Comparison of ENCODE assay signal across 13 mouse cellular contexts in genomic region chr9:49722765-49723164, GRCm38 (mm10).
DNase-seq lines count a peak whose midpoint lies in the region; ATAC-seq and TF ChIP-seq lines count a peak whose summit lies in the region.
"Had no signal": no experiment of that assay in that cellular context is flagged by ENCODE, and none has a peak within 500 bp of the region (broad histone marks: within the 10 kb centered on the region; RNA-seq: fewer than 3 reads in every experiment).

No protein-coding gene starts in this region.

- 72% methylated on average over 5 of the region's 5 CpGs for WGBS in midbrain, postnatal 0 days
- 76% methylated on average over 5 of the region's 5 CpGs for WGBS in midbrain, embryonic 15.5 days
- 44% methylated on average over 5 of the region's 5 CpGs for WGBS in stomach, postnatal 0 days
- 86% methylated on average over 5 of the region's 5 CpGs for WGBS in forebrain, embryonic 10.5 days

- peak overlapping the region; percentile 6; the same call in 1 of the 2 replicates for H3K27ac ChIP-seq in midbrain, postnatal 0 days (ENCODE audit: low read depth, low read length)
- H3K27ac ChIP-seq in midbrain, embryonic 15.5 days: no peak overlapping the region
- peak overlapping the region; percentile 61 for H3K27ac ChIP-seq in stomach, postnatal 0 days (replicated peaks)
- H3K27ac ChIP-seq in forebrain, embryonic 10.5 days: no peak overlapping the region
- H3K27ac ChIP-seq: limb, embryonic 12.5 days had no signal

- ATAC-seq in midbrain, postnatal 0 days (ENCODE audit: low FRiP score): no peak
- ATAC-seq in midbrain, embryonic 15.5 days (replicated peaks): no peak
- ATAC-seq in stomach, postnatal 0 days (ENCODE audit: low FRiP score, low TSS enrichment): peak; percentile 49; the same call in 1 of the 2 replicates
- ATAC-seq in granulocyte monocyte progenitor cell, adult 5-6 weeks (replicated peaks; ENCODE audit: poor library complexity, severe bottlenecking): no peak

- no peaks in the 10 kb centered on the region for H3K9me3 ChIP-seq in midbrain, postnatal 0 days (ENCODE audit: low read length)
- H3K9me3 ChIP-seq in midbrain, embryonic 15.5 days: no peaks in the 10 kb centered on the region
- no peaks in the 10 kb centered on the region for H3K9me3 ChIP-seq in stomach, postnatal 0 days (ENCODE audit: control insufficient read depth, low read length)
- H3K9me3 ChIP-seq in forebrain, embryonic 10.5 days: no peaks in the 10 kb centered on the region
- H3K9me3 ChIP-seq: limb, embryonic 12.5 days had no signal

- no peak for TF ChIP-seq EP300 in stomach, postnatal 0 days (optimal IDR thresholded peaks at IDR 0.05)

- no peak for TF ChIP-seq CTCF in midbrain, postnatal 0 days (IDR thresholded peaks at IDR 0.05)
- TF ChIP-seq CTCF in stomach, postnatal 0 days (IDR thresholded peaks at IDR 0.05; ENCODE audit: low read depth): no peak

- no peak overlapping the region for H3K4me3 ChIP-seq in midbrain, postnatal 0 days (ENCODE audit: low read depth, low read length)
- no peak overlapping the region for H3K4me3 ChIP-seq in midbrain, embryonic 15.5 days
- H3K4me3 ChIP-seq in stomach, postnatal 0 days (ENCODE audit: low read depth, low read length): no peak overlapping the region
- no peak overlapping the region for H3K4me3 ChIP-seq in forebrain, embryonic 10.5 days
- H3K4me3 ChIP-seq: limb, embryonic 12.5 days had no signal

- no peak overlapping the region for H3K9ac ChIP-seq in midbrain, postnatal 0 days (replicated peaks; ENCODE audit: low read length, poor library complexity, severe bottlenecking)
- H3K9ac ChIP-seq in midbrain, embryonic 15.5 days: no peak overlapping the region
- H3K9ac ChIP-seq in stomach, postnatal 0 days (ENCODE audit: low read length): no peak overlapping the region
- H3K9ac ChIP-seq: limb, embryonic 12.5 days had no signal

- no peaks in the 10 kb centered on the region for H3K36me3 ChIP-seq in midbrain, postnatal 0 days (ENCODE audit: insufficient read depth, low read length)
- no peaks in the 10 kb centered on the region for H3K36me3 ChIP-seq in midbrain, embryonic 15.5 days (replicated peaks)
- no peaks in the 10 kb centered on the region for H3K36me3 ChIP-seq in stomach, postnatal 0 days (ENCODE audit: control insufficient read depth, insufficient read depth, low read length)
- H3K36me3 ChIP-seq in forebrain, embryonic 10.5 days (replicated peaks): no peaks in the 10 kb centered on the region
- H3K36me3 ChIP-seq: limb, embryonic 12.5 days had no signal

- no peaks in the 10 kb centered on the region for H3K27me3 ChIP-seq in midbrain, postnatal 0 days (ENCODE audit: insufficient read depth, low read length)
- H3K27me3 ChIP-seq in midbrain, embryonic 15.5 days (replicated peaks): no peaks in the 10 kb centered on the region
- no peaks in the 10 kb centered on the region for H3K27me3 ChIP-seq in stomach, postnatal 0 days (ENCODE audit: control insufficient read depth, insufficient read depth, low read length)
- no peaks in the 10 kb centered on the region for H3K27me3 ChIP-seq in forebrain, embryonic 10.5 days (ENCODE audit: poor library complexity, severe bottlenecking)
- H3K27me3 ChIP-seq: CH12.LX; limb, embryonic 12.5 days had no signal

- H3K4me1 ChIP-seq in midbrain, postnatal 0 days (ENCODE audit: insufficient read depth, low read length): peaks cover 12% of the 10 kb centered on the region; the same call in 1 of the 2 replicates
- peaks cover 21% of the 10 kb centered on the region for H3K4me1 ChIP-seq in midbrain, embryonic 15.5 days
- H3K4me1 ChIP-seq in stomach, postnatal 0 days (replicated peaks; ENCODE audit: control insufficient read depth, insufficient read depth): no peaks in the 10 kb centered on the region
- peaks cover 7% of the 10 kb centered on the region for H3K4me1 ChIP-seq in forebrain, embryonic 10.5 days
- H3K4me1 ChIP-seq: limb, embryonic 12.5 days had no signal

- no peak overlapping the region for H3K4me2 ChIP-seq in midbrain, postnatal 0 days (ENCODE audit: low read depth, low read length, poor library complexity, severe bottlenecking)
- H3K4me2 ChIP-seq in midbrain, embryonic 15.5 days: no peak overlapping the region
- H3K4me2 ChIP-seq in stomach, postnatal 0 days (replicated peaks; ENCODE audit: low read depth): no peak overlapping the region
- H3K4me2 ChIP-seq: limb, embryonic 12.5 days had no signal

- peak; percentile 50 for DNase-seq in midbrain, postnatal 0 days (ENCODE audit: low spot score)
- peak; percentile 22 for DNase-seq in fibroblast of lung, adult 2 months (ENCODE audit: low read depth)
- DNase-seq in left cerebral cortex, adult 9 months (ENCODE audit: low spot score in 2 of 2): peak; percentile 15 to 86
- no peak for DNase-seq in stomach, postnatal 0 days (ENCODE audit: low spot score)
- no peak for DNase-seq in forebrain, embryonic 10.5 days (ENCODE audit: extremely low spot score, low spot score)
- DNase-seq in lung, postnatal 14 days: no peak
- DNase-seq: embryo, embryonic 11 days; gastrocnemius, postnatal 10 days; thymus, postnatal 4 days had no signal

Comparison
In these comparisons a context has a peak if more than half of its experiments do, and no peak if none do; other contexts are left out.
1. H3K27ac ChIP-seq: peak in midbrain, postnatal 0 days (single experiment) and stomach, postnatal 0 days (single experiment); none in midbrain, embryonic 15.5 days (single experiment) and forebrain, embryonic 10.5 days (single experiment).
2. DNase-seq: peak in midbrain, postnatal 0 days (single experiment), fibroblast of lung, adult 2 months (single experiment) and left cerebral cortex, adult 9 months (2 of 2); none in stomach, postnatal 0 days (single experiment), forebrain, embryonic 10.5 days (single experiment) and lung, postnatal 14 days (single experiment).